Mouse (Mus musculus): ENCODE data around the gene Klk11. TPM values are rescaled to one million over a fixed set of nuclear protein-coding genes. Genes with fewer than 3 reads are reported as not detected.

Gene Klk11
- 15.4 and 16.7 TPM in 2 replicates for polyA plus RNA-seq (2012; rRNA removed)

GRCm38 (mm10) chr7:43774364-43774763, at the start of gene Klk11:
Gene Klk11, plus strand, starts transcription at chr7:43774604.

GRCm38 (mm10) chr7:43768597-43768996, 5.8 kb upstream of the Klk11 start, which contains the start of gene Klk12:
Gene Klk12, plus strand, starts transcription at chr7:43768897.

GRCm38 (mm10) chr7:43780746-43781145, 6.3 kb downstream of the Klk11 start, which contains the start of gene Klk10:
Gene Klk10, plus strand, starts transcription at chr7:43781035.

GRCm38 (mm10) chr7:43791591-43791990, 17.2 kb downstream of the Klk11 start, which contains the start of gene Klk9:
Gene Klk9, plus strand, starts transcription at chr7:43791891.

GRCm38 (mm10) chr7:43797333-43797769, 22.9 kb downstream of the Klk11 start, which contains the start of gene Klk8:
Gene Klk8, plus strand, starts transcription at chr7:43797577.

GRCm38 (mm10) chr7:43810994-43811393, 36.6 kb downstream of the Klk11 start, which contains the start of gene Klk7:
Gene Klk7, plus strand, starts transcription at chr7:43811294.

GRCm38 (mm10) chr7:43824199-43824598, 49.8 kb downstream of the Klk11 start, which contains the start of gene Klk6:
Gene Klk6, plus strand, starts transcription at chr7:43824499.

Other genes starting within 250 kb of the Klk11 start
- 2.1 and 6.2 TPM in 2 replicates for gene Cd33, start 230.2 kb upstream of the Klk11 start, polyA plus RNA-seq (2012; rRNA removed)
- gene Zfp658, start 212.3 kb upstream of the Klk11 start, polyA plus RNA-seq (2012; rRNA removed), result 1.5 and 1.6 TPM in 2 replicates
- 2.7 and 3.1 TPM in 2 replicates for gene Zfp719, start 195.0 kb upstream of the Klk11 start, polyA plus RNA-seq (2012; rRNA removed)
- 0.38 TPM in 1 of 2 replicates, not detected in the other for gene Zfp819, start 167.4 kb upstream of the Klk11 start, polyA plus RNA-seq (2012; rRNA removed)
- gene Ceacam18, start 139.9 kb upstream of the Klk11 start, polyA plus RNA-seq (2012; rRNA removed), result not detected in 2 replicates
- gene Siglece, start 114.4 kb upstream of the Klk11 start, polyA plus RNA-seq (2012; rRNA removed), result 2.9 and 3.8 TPM in 2 replicates
- 32.2 and 40.1 TPM in 2 replicates for gene Ctu1, start 102.6 kb upstream of the Klk11 start, polyA plus RNA-seq (2012; rRNA removed)
- gene Klk14, start 84.2 kb upstream of the Klk11 start, polyA plus RNA-seq (2012; rRNA removed), result 0.14 and 0.16 TPM in 2 replicates
- not detected in 2 replicates for gene Klk13, start 62.0 kb upstream of the Klk11 start, polyA plus RNA-seq (2012; rRNA removed)
- gene Klk12, start 5.7 kb upstream of the Klk11 start, polyA plus RNA-seq (2012; rRNA removed), result not detected in 2 replicates
- 1.3 and 1.4 TPM in 2 replicates for gene Klk10, start 6.4 kb downstream of the Klk11 start, polyA plus RNA-seq (2012; rRNA removed)
- gene Klk9, start 17.3 kb downstream of the Klk11 start, polyA plus RNA-seq (2012; rRNA removed), result not detected in 2 replicates
- 1.4 and 4.2 TPM in 2 replicates for gene Klk8, start 23.0 kb downstream of the Klk11 start, polyA plus RNA-seq (2012; rRNA removed)
- not detected in 2 replicates for gene Klk7, start 36.7 kb downstream of the Klk11 start, polyA plus RNA-seq (2012; rRNA removed)
- not detected in 2 replicates for gene Klk6, start 49.9 kb downstream of the Klk11 start, polyA plus RNA-seq (2012; rRNA removed)
- gene Klk5, start 67.4 kb downstream of the Klk11 start, polyA plus RNA-seq (2012; rRNA removed), result not detected in 2 replicates
- 0.16 TPM in 1 of 2 replicates, not detected in the other for gene Klk4, start 106.6 kb downstream of the Klk11 start, polyA plus RNA-seq (2012; rRNA removed)
- 0.59 and 0.73 TPM in 2 replicates for gene Klk15, start 159.1 kb downstream of the Klk11 start, polyA plus RNA-seq (2012; rRNA removed)
- not detected in 2 replicates for gene Klk1b8, start 176.1 kb downstream of the Klk11 start, polyA plus RNA-seq (2012; rRNA removed)
- not detected in 2 replicates for gene Klk1b1, start 192.1 kb downstream of the Klk11 start, polyA plus RNA-seq (2012; rRNA removed)
- gene Klk1b9, start 201.5 kb downstream of the Klk11 start, polyA plus RNA-seq (2012; rRNA removed), result not detected in 2 replicates
- 0.35 and 1.4 TPM in 2 replicates for gene Klk1b11, start 221.3 kb downstream of the Klk11 start, polyA plus RNA-seq (2012; rRNA removed)
- not detected in 2 replicates for gene Klk1b26, start 237.6 kb downstream of the Klk11 start, polyA plus RNA-seq (2012; rRNA removed)

Data from ovary, adult 2 months (tissue).